Mouse (Mus musculus) lung, adult 2 months (tissue): Measurements from ENCODE around the gene Tuba8.

Source experiments
- CTCF ChIP-seq: fragments of 200-500 bp; IDR thresholded peaks from 2 replicates; pipeline ENCODE4 v1.5.1; 2011; ENCODE audit warnings: mild to moderate bottlenecking, low read length, control low read depth; ENCODE audit not compliant: insufficient read depth
- POLR2A ChIP-seq: fragments of 200-500 bp; IDR thresholded peaks from 2 replicates; pipeline ENCODE4 v1.6.1; 2011; ENCODE audit warnings: low read depth, mild to moderate bottlenecking, control low read depth, low read length, borderline replicate concordance; ENCODE audit errors: extremely low read depth

DNA sequence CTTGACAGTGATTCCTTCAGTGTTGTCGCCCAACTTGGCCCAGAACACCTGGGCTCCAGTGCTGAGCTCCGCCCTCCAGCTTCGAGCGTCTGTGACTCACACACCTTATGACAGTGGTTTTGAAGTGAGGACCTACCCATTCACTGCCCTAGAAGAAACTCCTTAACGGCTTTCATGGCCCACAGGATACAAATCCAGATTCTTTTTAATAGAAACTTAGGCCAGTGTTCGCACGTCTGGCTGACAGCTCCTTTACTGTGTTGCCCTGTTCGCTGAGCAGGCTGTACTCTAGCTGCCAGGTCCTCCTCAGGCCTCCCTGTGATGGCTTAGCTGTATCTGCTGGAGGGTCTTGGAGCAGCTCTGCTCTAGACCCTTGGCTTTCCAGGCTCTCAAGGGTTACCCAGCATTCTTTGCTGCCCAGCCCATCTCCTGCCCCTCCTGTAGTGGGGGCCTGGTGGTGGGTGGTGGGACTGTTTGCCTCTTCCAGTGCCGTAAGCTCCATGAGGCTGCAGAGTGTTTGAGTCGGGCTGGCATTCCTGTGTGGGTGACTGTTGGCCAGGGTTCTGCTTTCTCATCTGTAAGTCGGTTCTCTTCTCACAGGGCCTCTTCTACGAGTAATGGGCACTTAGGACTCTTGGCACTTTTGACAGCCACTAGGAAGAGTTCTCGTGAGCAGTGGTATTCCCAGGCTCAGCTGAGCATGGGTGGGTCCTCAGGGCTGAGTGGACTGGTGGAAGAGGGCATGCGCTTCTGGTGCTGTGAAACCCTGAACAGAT, 15.4 kb upstream of the Tuba8 start:
- TF ChIP-seq POLR2A (no peak), CTCF (no peak)
